Mouse (Mus musculus): Measurements from ENCODE around the gene Ntan1.
"Not testable (repeated sequence)": the region's sequence is repeated elsewhere in the genome, so short reads cannot be mapped to it uniquely, and the experiment has no call there.

Ntan1 gene

GRCm38 (mm10) chr16:13818560-13819393 is at the start of gene Ntan1:
Gene Ntan1, plus strand, starts transcription at chr16:13818845.
- DNase-seq (ENCODE audit: extremely low read depth, low read depth), result peak; percentile 89

- not testable (repeated sequence) for DNase-seq (ENCODE audit: extremely low read depth, low read depth)
Measured at GRCm38 (mm10) chr16:13771603-13772002, 47.0 kb upstream of the Ntan1 start.

GRCm38 (mm10) chr16:13772051-13772450 is 46.6 kb upstream of the Ntan1 start:
- not testable (repeated sequence) for DNase-seq (ENCODE audit: extremely low read depth, low read depth)

- DNase-seq (ENCODE audit: extremely low read depth, low read depth), result not testable (repeated sequence)
Measured at GRCm38 (mm10) chr16:13774011-13774410, 44.6 kb upstream of the Ntan1 start.

GRCm38 (mm10) chr16:13774651-13775050 is 44.0 kb upstream of the Ntan1 start:
- DNase-seq (ENCODE audit: extremely low read depth, low read depth), result not testable (repeated sequence)

GRCm38 (mm10) chr16:13780353-13781036 is 38.1 kb upstream of the Ntan1 start, which contains the start of gene Rrn3:
Gene Rrn3, plus strand, starts transcription at chr16:13780708.
- DNase-seq (ENCODE audit: extremely low read depth, low read depth), result peak; percentile 76

GRCm38 (mm10) chr16:13781216-13781615 is 37.4 kb upstream of the Ntan1 start:
- DNase-seq (ENCODE audit: extremely low read depth, low read depth), result no peak

- DNase-seq (ENCODE audit: extremely low read depth, low read depth), result no peak
Measured at GRCm38 (mm10) chr16:13785932-13786331, 32.7 kb upstream of the Ntan1 start.

- not testable (repeated sequence) for DNase-seq (ENCODE audit: extremely low read depth, low read depth)
Measured at GRCm38 (mm10) chr16:13793441-13793840, 25.2 kb upstream of the Ntan1 start.

- no peak for DNase-seq (ENCODE audit: extremely low read depth, low read depth)
Measured at GRCm38 (mm10) chr16:13796746-13797175, 21.9 kb upstream of the Ntan1 start.

GRCm38 (mm10) chr16:13801231-13801630 is 17.4 kb upstream of the Ntan1 start:
- no peak for DNase-seq (ENCODE audit: extremely low read depth, low read depth)

- no peak for DNase-seq (ENCODE audit: extremely low read depth, low read depth)
Measured at GRCm38 (mm10) chr16:13804666-13805065, 14.0 kb upstream of the Ntan1 start.

GRCm38 (mm10) chr16:13807616-13808015 is 11.0 kb upstream of the Ntan1 start:
- no peak for DNase-seq (ENCODE audit: extremely low read depth, low read depth)

- no peak for DNase-seq (ENCODE audit: extremely low read depth, low read depth)
Measured at GRCm38 (mm10) chr16:13808410-13808809, 10.2 kb upstream of the Ntan1 start.

- DNase-seq (ENCODE audit: extremely low read depth, low read depth), result no peak
Measured at GRCm38 (mm10) chr16:13812152-13812551, 6.5 kb upstream of the Ntan1 start.

- no peak for DNase-seq (ENCODE audit: extremely low read depth, low read depth)
Measured at GRCm38 (mm10) chr16:13813200-13813599, 5.4 kb upstream of the Ntan1 start.

- peak; percentile 32 for DNase-seq (ENCODE audit: extremely low read depth, low read depth)
Measured at GRCm38 (mm10) chr16:13819394-13819743, 724 bp downstream of the Ntan1 start.

GRCm38 (mm10) chr16:13819806-13820500 is 1.3 kb downstream of the Ntan1 start:
- DNase-seq (ENCODE audit: extremely low read depth, low read depth), result peak; percentile 16

- DNase-seq (ENCODE audit: extremely low read depth, low read depth), result no peak
Measured at GRCm38 (mm10) chr16:13820771-13821170, 2.1 kb downstream of the Ntan1 start.

GRCm38 (mm10) chr16:13825781-13826490 is 7.3 kb downstream of the Ntan1 start:
- DNase-seq (ENCODE audit: extremely low read depth, low read depth), result no peak

GRCm38 (mm10) chr16:13826511-13826910 is 7.9 kb downstream of the Ntan1 start:
- DNase-seq (ENCODE audit: extremely low read depth, low read depth), result no peak
